Mouse (Mus musculus): ENCODE data around the gene Lhpp. TPM values are rescaled to one million over a fixed set of nuclear protein-coding genes. Genes with fewer than 3 reads are reported as not detected.

The Lhpp gene
- polyA plus RNA-seq, 1 experiment from 2014 or later = 9.0 TPM

GRCm38 (mm10) chr7:132734222-132734621, 123.8 kb downstream of the Lhpp start:
- Histone ChIP-seq H3K4me2 (ENCODE audit: low read depth, low read length) (no peak overlapping the region), H3K9ac (replicated peaks) (no peak overlapping the region; the same call in 1 of the 2 replicates), H3K9me3 (ENCODE audit: low read length) (no peaks in the 10 kb centered on the region), H3K27me3 (ENCODE audit: insufficient read depth, low read length) (no peaks in the 10 kb centered on the region), H3K4me3 (ENCODE audit: low read depth, low read length) (no peak overlapping the region), H3K36me3 (replicated peaks; ENCODE audit: insufficient read depth, low read length) (peaks cover 35% of the 10 kb centered on the region), H3K4me1 (ENCODE audit: insufficient read depth) (peaks cover 58% of the 10 kb centered on the region), H3K27ac (ENCODE audit: low read depth) (peak overlapping the region; percentile 52; the same call in 1 of the 2 replicates)
- no peak for TF ChIP-seq CTCF (IDR thresholded peaks at IDR 0.05; ENCODE audit: low read depth)
- no peak for TF ChIP-seq EP300 (IDR thresholded peaks at IDR 0.05; ENCODE audit: low read depth)
- WGBS (ENCODE audit: insufficient replicate concordance) = 91% methylated on average over 9 of the region's 9 CpGs
- ATAC-seq (no peak), DNase-seq (no peak)

- H3K27ac ChIP-seq (ENCODE audit: low read depth) = peak overlapping the region; percentile 90
- H3K36me3 ChIP-seq (replicated peaks; ENCODE audit: insufficient read depth, low read length) = peaks cover 35% of the 10 kb centered on the region
- DNase-seq = peak; percentile 85
- no peaks in the 10 kb centered on the region for H3K27me3 ChIP-seq (ENCODE audit: insufficient read depth, low read length)
- 13% methylated on average over 5 of the region's 5 CpGs for WGBS (ENCODE audit: insufficient replicate concordance)
- peaks cover 56% of the 10 kb centered on the region for H3K4me1 ChIP-seq (ENCODE audit: insufficient read depth)
- H3K9ac ChIP-seq (replicated peaks) = no peak overlapping the region
- ATAC-seq = peak; percentile 71
- no peaks in the 10 kb centered on the region for H3K9me3 ChIP-seq (ENCODE audit: low read length)
- TF ChIP-seq CTCF (IDR thresholded peaks at IDR 0.05; ENCODE audit: low read depth) (peak; percentile 86), EP300 (IDR thresholded peaks at IDR 0.05; ENCODE audit: low read depth) (no peak)
- H3K4me3 ChIP-seq (ENCODE audit: low read depth, low read length) = no peak overlapping the region
- H3K4me2 ChIP-seq (ENCODE audit: low read depth, low read length) = no peak overlapping the region
Observed at GRCm38 (mm10) chr7:132735145-132735544, 124.7 kb downstream of the Lhpp start.

- 69% methylated on average over 17 of the region's 17 CpGs for WGBS (ENCODE audit: insufficient replicate concordance)
- peaks cover 59% of the 10 kb centered on the region for H3K4me1 ChIP-seq (ENCODE audit: insufficient read depth)
Observed at GRCm38 (mm10) chr7:132736099-132736862, 125.8 kb downstream of the Lhpp start.

GRCm38 (mm10) chr7:132738844-132739243, 128.4 kb downstream of the Lhpp start:
- H3K27ac ChIP-seq (ENCODE audit: low read depth) = peak overlapping the region; percentile 90
- peak overlapping the region; percentile 58 for H3K4me2 ChIP-seq (ENCODE audit: low read depth, low read length)

More at GRCm38 (mm10) chr7:132736099-132736862, 125.8 kb downstream of the Lhpp start:
- Histone ChIP-seq H3K4me2 (ENCODE audit: low read depth, low read length) (no peak overlapping the region; the same call in 1 of the 2 replicates), H3K27ac (ENCODE audit: low read depth) (peak overlapping the region; percentile 90), H3K4me3 (ENCODE audit: low read depth, low read length) (no peak overlapping the region), H3K36me3 (replicated peaks; ENCODE audit: insufficient read depth, low read length) (peaks cover 38% of the 10 kb centered on the region), H3K9ac (replicated peaks) (peak overlapping the region; percentile 35), H3K9me3 (ENCODE audit: low read length) (no peaks in the 10 kb centered on the region), H3K27me3 (ENCODE audit: insufficient read depth, low read length) (no peaks in the 10 kb centered on the region)
- TF ChIP-seq EP300 (IDR thresholded peaks at IDR 0.05; ENCODE audit: low read depth) = 0 out of 2 replicates have a peak, but pooled peaks have one; percentile 1
- TF ChIP-seq CTCF (IDR thresholded peaks at IDR 0.05; ENCODE audit: low read depth) = no peak
- ATAC-seq (peak; percentile 7; the same call in 1 of the 2 replicates), DNase-seq (no peak)

DNA sequence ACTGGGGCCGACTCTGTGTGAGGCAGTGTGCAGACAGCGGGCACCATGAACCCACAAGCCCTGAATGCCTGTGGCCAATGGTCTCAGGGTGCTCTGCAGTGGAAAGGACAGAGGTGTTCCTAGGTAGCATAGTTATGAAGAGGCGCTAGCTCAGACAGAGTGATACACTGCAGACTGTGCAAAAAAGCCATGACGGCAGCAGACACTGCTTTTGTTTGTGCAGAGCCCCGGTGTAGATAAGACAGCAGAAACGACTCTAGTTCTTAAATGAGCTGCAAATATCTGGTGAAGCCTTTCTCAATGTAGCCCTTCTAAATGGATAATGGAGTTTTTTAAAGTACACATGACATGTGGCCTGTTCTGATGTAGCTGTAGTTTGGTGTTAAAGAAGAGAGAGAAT, 129.4 kb downstream of the Lhpp start:
- 0 out of 2 replicates have a peak overlapping the region, but pooled peaks have one; percentile 36 for H3K27ac ChIP-seq (ENCODE audit: low read depth)
- 50% methylated on average over 6 of the region's 6 CpGs for WGBS (ENCODE audit: insufficient replicate concordance)
- no peaks in the 10 kb centered on the region for H3K27me3 ChIP-seq (ENCODE audit: insufficient read depth, low read length)
- H3K9ac ChIP-seq (replicated peaks) = no peak overlapping the region; the same call in 1 of the 2 replicates
- H3K4me1 ChIP-seq (ENCODE audit: insufficient read depth) = peaks cover 45% of the 10 kb centered on the region
- no peak for ATAC-seq
- DNase-seq = no peak
- no peak overlapping the region; the same call in 1 of the 2 replicates for H3K4me3 ChIP-seq (ENCODE audit: low read depth, low read length)
- peaks cover 33% of the 10 kb centered on the region for H3K36me3 ChIP-seq (replicated peaks; ENCODE audit: insufficient read depth, low read length)
- peak overlapping the region; percentile 58 for H3K4me2 ChIP-seq (ENCODE audit: low read depth, low read length)
- no peaks in the 10 kb centered on the region for H3K9me3 ChIP-seq (ENCODE audit: low read length)
- TF ChIP-seq EP300 (IDR thresholded peaks at IDR 0.05; ENCODE audit: low read depth) = no peak
- TF ChIP-seq CTCF (IDR thresholded peaks at IDR 0.05; ENCODE audit: low read depth) = no peak

More at GRCm38 (mm10) chr7:132738844-132739243, 128.4 kb downstream of the Lhpp start:
- WGBS (ENCODE audit: insufficient replicate concordance) = 61% methylated on average over 6 of the region's 6 CpGs
- TF ChIP-seq CTCF (IDR thresholded peaks at IDR 0.05; ENCODE audit: low read depth) (no peak), EP300 (IDR thresholded peaks at IDR 0.05; ENCODE audit: low read depth) (peak; percentile 95)
- H3K4me3 ChIP-seq (ENCODE audit: low read depth, low read length) = no peak overlapping the region; the same call in 1 of the 2 replicates
- ATAC-seq = peak; percentile 56
- peaks cover 53% of the 10 kb centered on the region for H3K4me1 ChIP-seq (ENCODE audit: insufficient read depth)
- no peaks in the 10 kb centered on the region for H3K9me3 ChIP-seq (ENCODE audit: low read length)
- peaks cover 43% of the 10 kb centered on the region for H3K36me3 ChIP-seq (replicated peaks; ENCODE audit: insufficient read depth, low read length)
- H3K27me3 ChIP-seq (ENCODE audit: insufficient read depth, low read length) = no peaks in the 10 kb centered on the region
- no peak for DNase-seq
- H3K9ac ChIP-seq (replicated peaks) = peak overlapping the region; percentile 14

DNA sequence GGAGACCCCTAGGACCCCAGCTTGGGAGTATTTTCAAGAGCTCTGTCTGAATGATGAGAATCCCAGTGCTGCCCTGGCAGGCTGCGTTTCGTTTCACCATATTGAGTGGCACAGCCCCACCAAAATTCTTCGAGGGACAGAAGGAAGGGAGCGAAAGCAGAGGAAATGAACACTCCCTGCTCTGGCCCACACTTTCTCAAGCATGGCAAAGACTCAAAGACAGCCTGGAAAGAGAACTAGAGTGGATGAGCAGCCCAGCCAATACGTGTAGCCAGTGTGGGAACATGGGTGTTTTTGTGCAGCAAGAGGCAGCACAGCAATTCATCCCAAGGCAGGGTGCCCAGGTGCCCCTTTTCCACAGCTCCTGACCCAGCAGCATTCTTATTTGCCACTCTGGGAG, 132.5 kb downstream of the Lhpp start:
- TF ChIP-seq CTCF (IDR thresholded peaks at IDR 0.05; ENCODE audit: low read depth) (no peak), EP300 (IDR thresholded peaks at IDR 0.05; ENCODE audit: low read depth) (no peak)
- no peak for ATAC-seq
- no peak overlapping the region for H3K4me2 ChIP-seq (ENCODE audit: low read depth, low read length)
- H3K9ac ChIP-seq (replicated peaks) = no peak overlapping the region
- peaks cover 45% of the 10 kb centered on the region for H3K36me3 ChIP-seq (replicated peaks; ENCODE audit: insufficient read depth, low read length)
- peaks cover 23% of the 10 kb centered on the region for H3K4me1 ChIP-seq (ENCODE audit: insufficient read depth)
- DNase-seq = no peak
- no peak overlapping the region for H3K4me3 ChIP-seq (ENCODE audit: low read depth, low read length)
- no peak overlapping the region for H3K27ac ChIP-seq (ENCODE audit: low read depth)
- WGBS (ENCODE audit: insufficient replicate concordance) = 86% methylated on average over 5 of the region's 5 CpGs
- no peaks in the 10 kb centered on the region for H3K27me3 ChIP-seq (ENCODE audit: insufficient read depth, low read length)
- H3K9me3 ChIP-seq (ENCODE audit: low read length) = no peaks in the 10 kb centered on the region

Measured in liver, postnatal 0 days (tissue).